Mouse (Mus musculus): ENCODE measurements around the gene 1600014C23Rik.

1600014C23Rik gene

GRCm38 (mm10) chr17:45686093-45686619, 47.5 kb downstream of the 1600014C23Rik start, which contains the start of gene Mrpl14:
TSS of gene Mrpl14 (plus strand) at chr17:45686322.
- DNase-seq, result peak; percentile 92

GRCm38 (mm10) chr17:45685171-45686092, 48.2 kb downstream of the 1600014C23Rik start:
- DNase-seq, result no peak

- DNase-seq, result no peak
Measured at GRCm38 (mm10) chr17:45684667-45685131, 48.9 kb downstream of the 1600014C23Rik start.

All from layer of hippocampus, adult 9-11 months (tissue).